Mouse (Mus musculus): ENCODE measurements around the gene Tdgf1.

- TF ChIP-seq TAL1 (IDR thresholded peaks at IDR 0.05; ENCODE audit: low read length) (no peak), GATA1 (IDR thresholded peaks at IDR 0.05; ENCODE audit: low read length) (no peak)
Measured at GRCm38 (mm10) chr9:110922759-110923158, 23.2 kb downstream of the Tdgf1 start.
